Mouse (Mus musculus): ENCODE measurements at regions not wholly inside any gene's neighbourhood (a gene's known extent, or its start where the extent isn't known, plus 50 kb on each side); places are given as distances from the start of the nearest gene placed in this dataset.
"Not testable (repeated sequence)": the region's sequence is repeated elsewhere in the genome, so short reads cannot be mapped to it uniquely, and the experiment has no call there.

DNA sequence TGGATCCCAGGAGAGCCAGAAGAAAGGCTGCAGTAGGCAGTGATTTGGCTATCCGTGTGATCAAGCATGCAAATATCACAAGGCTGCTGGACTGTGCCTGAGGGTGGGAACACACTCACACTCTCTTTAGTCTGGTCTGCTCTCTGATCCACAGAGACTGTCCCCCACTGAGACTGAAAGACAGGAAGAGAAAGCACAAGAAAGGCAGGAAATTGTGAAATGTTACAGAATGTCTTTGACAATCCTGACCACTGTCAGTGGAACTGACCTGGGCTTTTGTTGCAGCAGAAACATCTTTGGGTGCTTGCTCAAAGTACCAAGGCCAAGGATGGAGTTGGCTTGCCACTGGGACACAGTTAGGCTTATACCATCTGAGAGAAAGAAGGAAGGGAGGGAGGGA lies 52.3 kb upstream of the Gpd2 start:
- no peak overlapping the region for H3K4me2 ChIP-seq (ENCODE audit: low read depth, low read length)
- H3K9ac ChIP-seq (replicated peaks): no peak overlapping the region
- ATAC-seq: no peak
- H3K4me1 ChIP-seq (ENCODE audit: insufficient read depth): no peaks in the 10 kb centered on the region
- no peaks in the 10 kb centered on the region for H3K9me3 ChIP-seq (ENCODE audit: low read length)
- no peak overlapping the region for H3K27ac ChIP-seq (ENCODE audit: low read depth)
- no peaks in the 10 kb centered on the region for H3K27me3 ChIP-seq (ENCODE audit: insufficient read depth, low read length)
- no peaks in the 10 kb centered on the region for H3K36me3 ChIP-seq (replicated peaks; ENCODE audit: insufficient read depth, low read length)
- TF ChIP-seq CTCF (IDR thresholded peaks at IDR 0.05; ENCODE audit: low read depth): no peak
- TF ChIP-seq EP300 (IDR thresholded peaks at IDR 0.05; ENCODE audit: low read depth): no peak
- 20% methylated on average over 1 of the region's 1 CpGs for WGBS (ENCODE audit: insufficient replicate concordance)
- no peak for DNase-seq
- H3K4me3 ChIP-seq (ENCODE audit: low read depth, low read length): no peak overlapping the region

DNA sequence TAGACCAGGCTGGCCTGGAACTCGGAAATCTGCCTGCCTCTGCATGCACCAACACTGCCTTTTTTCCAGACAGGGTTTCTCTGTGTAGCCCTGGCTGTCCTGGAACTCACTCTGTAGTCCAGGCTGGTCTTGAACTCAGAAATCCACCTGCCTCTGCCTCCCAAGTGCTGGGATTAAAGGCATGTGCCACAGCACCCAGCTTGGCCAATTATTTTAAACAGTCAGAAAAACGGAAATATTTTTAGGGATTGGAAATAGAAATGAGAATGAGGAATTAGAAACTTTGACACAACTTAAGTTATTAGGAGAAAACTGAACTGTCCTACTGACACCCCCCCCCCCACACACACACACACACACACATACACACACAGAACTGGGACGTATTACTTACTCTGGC lies 54.3 kb upstream of the Gpd2 start:
- not testable (repeated sequence) for ATAC-seq, DNase-seq
- 58% methylated on average over 3 of the region's 3 CpGs for WGBS (ENCODE audit: insufficient replicate concordance)

DNA sequence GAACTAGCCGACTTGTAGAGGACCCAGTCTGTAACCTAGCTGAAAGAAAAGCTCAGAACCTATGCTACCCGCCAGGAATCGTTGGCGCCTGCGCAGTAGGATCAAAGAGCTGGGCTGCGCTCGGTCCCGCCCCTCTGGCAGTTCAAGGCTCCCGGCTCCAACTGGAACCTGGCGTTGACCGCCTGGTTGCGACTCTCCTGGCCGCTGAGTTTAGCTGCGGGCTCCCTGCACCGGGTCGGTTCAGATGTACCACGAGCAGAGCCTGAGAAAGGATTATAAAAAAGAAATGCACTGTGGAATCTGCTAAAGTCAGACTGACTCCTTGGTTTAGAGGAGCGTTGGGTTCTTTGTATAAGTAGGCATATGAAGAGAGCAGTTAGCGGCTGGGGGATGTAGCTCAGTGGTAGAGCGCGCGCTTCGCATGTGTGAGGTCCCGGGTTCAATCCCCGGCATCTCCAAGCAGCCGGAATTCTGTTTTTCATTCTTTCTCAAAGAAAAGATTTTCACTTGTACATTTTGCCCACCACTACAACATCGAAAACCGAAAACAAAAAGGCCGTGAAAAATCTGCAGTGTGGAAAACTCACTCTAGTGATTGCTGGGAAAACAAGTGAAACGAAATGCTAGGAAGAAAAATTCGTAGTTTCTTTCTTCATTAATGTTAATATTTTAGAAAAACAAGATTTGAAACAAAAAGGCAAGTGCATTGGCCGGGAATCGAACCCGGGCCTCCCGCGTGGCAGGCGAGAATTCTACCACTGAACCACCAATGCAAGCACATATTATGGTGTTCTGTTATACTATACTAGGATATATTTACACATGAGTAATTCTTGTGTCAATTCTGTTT lies 55.5 kb upstream of the Gpd2 start:
- no peaks in the 10 kb centered on the region for H3K9me3 ChIP-seq (ENCODE audit: low read length)
- H3K27ac ChIP-seq (ENCODE audit: low read depth): peak overlapping the region; percentile 80
- no peaks in the 10 kb centered on the region for H3K36me3 ChIP-seq (replicated peaks; ENCODE audit: insufficient read depth, low read length)
- H3K4me1 ChIP-seq (ENCODE audit: insufficient read depth): no peaks in the 10 kb centered on the region
- H3K27me3 ChIP-seq (ENCODE audit: insufficient read depth, low read length): no peaks in the 10 kb centered on the region
- H3K4me3 ChIP-seq (ENCODE audit: low read depth, low read length): peak overlapping the region; percentile 70
- TF ChIP-seq CTCF (IDR thresholded peaks at IDR 0.05; ENCODE audit: low read depth) (no peak), EP300 (IDR thresholded peaks at IDR 0.05; ENCODE audit: low read depth) (no peak)
- peak overlapping the region; percentile 74 for H3K4me2 ChIP-seq (ENCODE audit: low read depth, low read length)
- 2% methylated on average over 37 of the region's 37 CpGs for WGBS (ENCODE audit: insufficient replicate concordance)
- peak; percentile 97 for ATAC-seq
- peak overlapping the region; percentile 55 for H3K9ac ChIP-seq (replicated peaks)
- DNase-seq: peak; percentile 94

More for the DNA sequence above, 54.3 kb upstream of the Gpd2 start:
- not testable (repeated sequence) for H3K4me2 ChIP-seq (ENCODE audit: low read depth, low read length); H3K27ac ChIP-seq (ENCODE audit: low read depth); H3K4me1 ChIP-seq (ENCODE audit: insufficient read depth); H3K4me3 ChIP-seq (ENCODE audit: low read depth, low read length); H3K36me3 ChIP-seq (replicated peaks; ENCODE audit: insufficient read depth, low read length); H3K27me3 ChIP-seq (ENCODE audit: insufficient read depth, low read length); H3K9me3 ChIP-seq (ENCODE audit: low read length); H3K9ac ChIP-seq (replicated peaks)

DNA sequence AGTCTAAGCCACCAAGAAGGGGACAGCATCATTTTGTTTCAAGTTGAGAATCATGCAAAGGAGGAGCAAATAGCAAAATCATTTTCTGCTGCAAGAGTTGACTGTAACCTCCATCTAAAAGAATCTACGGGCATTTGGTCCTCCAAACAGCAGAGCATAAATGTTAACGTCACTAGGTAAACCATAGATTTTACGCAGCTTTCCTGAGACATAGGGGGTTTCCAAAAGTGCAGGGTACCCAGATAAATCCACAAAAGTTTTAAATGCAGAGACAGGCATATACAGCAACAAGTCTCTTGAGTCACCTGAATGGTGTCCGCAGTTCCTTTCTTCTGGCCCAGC lies 56.1 kb upstream of the Gpd2 start:
- H3K9me3 ChIP-seq (ENCODE audit: low read length): no peaks in the 10 kb centered on the region
- peak overlapping the region; percentile 70 for H3K4me3 ChIP-seq (ENCODE audit: low read depth, low read length)
- TF ChIP-seq CTCF (IDR thresholded peaks at IDR 0.05; ENCODE audit: low read depth) (no peak), EP300 (IDR thresholded peaks at IDR 0.05; ENCODE audit: low read depth) (no peak)
- H3K9ac ChIP-seq (replicated peaks): peak overlapping the region; percentile 55
- H3K27me3 ChIP-seq (ENCODE audit: insufficient read depth, low read length): no peaks in the 10 kb centered on the region
- WGBS (ENCODE audit: insufficient replicate concordance): 14% methylated on average over 4 of the region's 4 CpGs
- DNase-seq (no peak), ATAC-seq (peak; percentile 6; the same call in 1 of the 2 replicates)
- H3K27ac ChIP-seq (ENCODE audit: low read depth): peak overlapping the region; percentile 80
- no peaks in the 10 kb centered on the region for H3K4me1 ChIP-seq (ENCODE audit: insufficient read depth)
- no peaks in the 10 kb centered on the region for H3K36me3 ChIP-seq (replicated peaks; ENCODE audit: insufficient read depth, low read length)
- H3K4me2 ChIP-seq (ENCODE audit: low read depth, low read length): peak overlapping the region; percentile 74

DNA sequence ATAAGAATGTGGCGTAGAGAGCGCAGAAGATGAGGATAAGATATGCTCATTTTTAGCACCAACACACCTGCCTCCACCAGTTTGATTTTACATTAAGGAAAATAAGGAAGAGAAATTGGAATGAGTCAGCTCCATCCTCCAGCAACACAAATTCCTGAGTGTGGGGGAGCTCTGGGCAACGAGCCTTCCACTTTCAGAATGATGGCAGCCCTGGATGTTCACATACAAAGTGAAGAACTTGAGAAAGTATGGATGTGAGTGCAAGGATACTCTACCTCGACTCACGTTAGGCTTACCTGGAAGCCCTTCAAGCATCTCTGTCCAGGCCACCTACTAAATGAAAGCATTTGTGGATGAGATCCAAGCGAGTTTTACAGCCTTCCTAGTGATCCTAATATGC lies 54.3 kb upstream of the Nr4a2 start:
- DNase-seq: no peak
- no peak for TF ChIP-seq EP300 (IDR thresholded peaks at IDR 0.05; ENCODE audit: low read depth)
- TF ChIP-seq CTCF (IDR thresholded peaks at IDR 0.05; ENCODE audit: low read depth): no peak
- Histone ChIP-seq H3K27me3 (ENCODE audit: insufficient read depth, low read length) (no peaks in the 10 kb centered on the region), H3K9ac (replicated peaks) (no peak overlapping the region), H3K4me1 (ENCODE audit: insufficient read depth) (no peaks in the 10 kb centered on the region), H3K36me3 (replicated peaks; ENCODE audit: insufficient read depth, low read length) (no peaks in the 10 kb centered on the region), H3K9me3 (ENCODE audit: low read length) (no peaks in the 10 kb centered on the region), H3K27ac (ENCODE audit: low read depth) (no peak overlapping the region), H3K4me3 (ENCODE audit: low read depth, low read length) (no peak overlapping the region), H3K4me2 (ENCODE audit: low read depth, low read length) (no peak overlapping the region)
- no peak for ATAC-seq
- 70% methylated on average over 6 of the region's 6 CpGs for WGBS (ENCODE audit: insufficient replicate concordance)

DNA sequence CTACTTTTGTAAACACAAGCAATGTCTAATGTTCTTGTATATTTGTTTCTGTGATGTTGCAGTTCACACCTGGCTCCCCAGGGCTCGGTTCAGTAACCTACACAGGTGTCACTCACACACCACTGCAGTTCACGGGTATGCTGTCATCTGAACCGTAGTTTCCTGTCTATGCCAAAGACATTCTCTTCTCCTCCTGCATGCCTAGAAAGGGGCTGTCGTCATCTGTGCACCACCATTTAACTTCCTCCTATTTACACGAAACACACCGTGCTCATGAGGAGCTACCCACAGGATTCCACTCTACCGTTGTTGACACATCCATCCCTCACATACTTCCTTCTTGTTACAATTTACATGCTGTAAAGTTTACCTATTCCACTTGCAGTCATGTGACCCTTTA lies 52.7 kb upstream of the Nr4a2 start:
- Histone ChIP-seq H3K9ac (replicated peaks) (no peak overlapping the region), H3K36me3 (replicated peaks; ENCODE audit: insufficient read depth, low read length) (no peaks in the 10 kb centered on the region), H3K27ac (ENCODE audit: low read depth) (no peak overlapping the region), H3K9me3 (ENCODE audit: low read length) (no peaks in the 10 kb centered on the region), H3K27me3 (ENCODE audit: insufficient read depth, low read length) (no peaks in the 10 kb centered on the region), H3K4me2 (ENCODE audit: low read depth, low read length) (no peak overlapping the region), H3K4me3 (ENCODE audit: low read depth, low read length) (no peak overlapping the region), H3K4me1 (ENCODE audit: insufficient read depth) (no peaks in the 10 kb centered on the region)
- no peak for DNase-seq
- 44% methylated on average over 7 of the region's 7 CpGs for WGBS (ENCODE audit: insufficient replicate concordance)
- no peak for ATAC-seq
- no peak for TF ChIP-seq CTCF (IDR thresholded peaks at IDR 0.05; ENCODE audit: low read depth)
- TF ChIP-seq EP300 (IDR thresholded peaks at IDR 0.05; ENCODE audit: low read depth): no peak

Data from liver, postnatal 0 days (tissue).